Mouse (Mus musculus): Measurements from ENCODE around the gene Gck.

- no peak for TF ChIP-seq CTCF (IDR thresholded peaks at IDR 0.05; ENCODE audit: insufficient read depth, low read depth, low read length)
- no peak for TF ChIP-seq POLR2A (IDR thresholded peaks at IDR 0.05; ENCODE audit: insufficient read depth, low read depth, low read length)
These were observed 4.8 kb downstream of the Gck start for GRCm38 (mm10) chr11:5945096-5945495.
